9 mouse cellular contexts compared by ENCODE assay signal in the genomic region with DNA sequence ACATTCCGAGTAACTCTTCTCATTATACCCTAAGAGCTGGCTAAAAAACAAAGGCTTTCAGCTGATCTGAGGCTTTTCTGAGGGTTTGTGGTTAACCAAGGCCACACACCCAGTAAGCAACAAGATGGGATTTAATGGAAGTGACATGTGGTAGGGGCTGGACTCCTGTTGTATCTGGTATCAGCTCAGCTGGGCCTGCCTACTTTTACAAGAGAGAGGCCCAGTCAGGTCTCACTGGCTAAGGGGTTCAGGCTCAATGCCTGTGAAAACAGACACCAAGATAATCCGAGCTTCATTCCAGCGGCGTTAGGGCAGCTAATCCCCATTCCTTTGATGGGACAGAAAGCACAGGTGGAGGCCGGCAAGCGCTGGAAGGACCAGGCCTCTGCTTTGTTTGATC.
DNase-seq lines count a peak whose midpoint lies in the region; ATAC-seq and TF ChIP-seq lines count a peak whose summit lies in the region.
"Had no signal": no experiment of that assay in that cellular context is flagged by ENCODE, and none has a peak within 500 bp of the region (broad histone marks: within the 10 kb centered on the region; RNA-seq: fewer than 3 reads in every experiment).

No protein-coding gene starts in this region.

- H3K27ac ChIP-seq in kidney, embryonic 16.5 days (ENCODE audit: low read length): peak overlapping the region; percentile 71
- H3K27ac ChIP-seq in intestine, embryonic 15.5 days: peak overlapping the region; percentile 78
- H3K27ac ChIP-seq in forebrain, embryonic 12.5 days: no peak overlapping the region

- no peak for DNase-seq in kidney, adult 8-10 months
- peak; percentile 32 for DNase-seq in embryo, embryonic 11 days
- DNase-seq in layer of hippocampus, adult 9-11 months: no peak
- DNase-seq: gastrocnemius, postnatal 14 days had no signal

- peaks cover 26% of the 10 kb centered on the region for H3K4me1 ChIP-seq in kidney, embryonic 16.5 days (ENCODE audit: insufficient read depth, low read length)
- peaks cover 26% of the 10 kb centered on the region; the same call in 1 of the 2 replicates for H3K4me1 ChIP-seq in intestine, embryonic 15.5 days (replicated peaks)
- peaks cover 7% of the 10 kb centered on the region for H3K4me1 ChIP-seq in forebrain, embryonic 12.5 days

- no peak overlapping the region for H3K4me3 ChIP-seq in kidney, embryonic 16.5 days (ENCODE audit: low read length)
- no peak overlapping the region for H3K4me3 ChIP-seq in intestine, embryonic 15.5 days (replicated peaks)
- H3K4me3 ChIP-seq in myocyte: no peak overlapping the region
- H3K4me3 ChIP-seq in forebrain, embryonic 12.5 days (replicated peaks): no peak overlapping the region

- 37% methylated on average over 6 of the region's 6 CpGs for WGBS in kidney, embryonic 16.5 days
- WGBS in intestine, embryonic 15.5 days: 34% methylated on average over 6 of the region's 6 CpGs
- WGBS in forebrain, embryonic 12.5 days: 7% methylated on average over 6 of the region's 6 CpGs

- no peaks in the 10 kb centered on the region for H3K79me2 ChIP-seq in myocyte (ENCODE audit: control insufficient read depth, insufficient read depth)

- peak; percentile 55; the same call in 1 of the 2 replicates for ATAC-seq in kidney, embryonic 16.5 days (ENCODE audit: low FRiP score, low TSS enrichment)
- peak; percentile 69 for ATAC-seq in intestine, embryonic 15.5 days
- no peak for ATAC-seq in cerebellum, adult (ENCODE audit: insufficient number of reproducible peaks, low FRiP score, low TSS enrichment)
- ATAC-seq in forebrain, embryonic 12.5 days (ENCODE audit: low FRiP score): no peak

- H3K27me3 ChIP-seq in kidney, embryonic 16.5 days (ENCODE audit: insufficient read depth, low read length): no peaks in the 10 kb centered on the region
- H3K27me3 ChIP-seq in intestine, embryonic 15.5 days (replicated peaks): no peaks in the 10 kb centered on the region
- peaks cover 11% of the 10 kb centered on the region for H3K27me3 ChIP-seq in myocyte (ENCODE audit: control insufficient read depth, insufficient read depth, insufficient read length)
- H3K27me3 ChIP-seq in forebrain, embryonic 12.5 days: no peaks in the 10 kb centered on the region

- no peaks in the 10 kb centered on the region for H3K9me3 ChIP-seq in kidney, embryonic 16.5 days (ENCODE audit: low read length)
- no peaks in the 10 kb centered on the region for H3K9me3 ChIP-seq in intestine, embryonic 15.5 days
- no peaks in the 10 kb centered on the region for H3K9me3 ChIP-seq in forebrain, embryonic 12.5 days

- no peak overlapping the region for H3ac ChIP-seq in myocyte (ENCODE audit: control insufficient read depth, insufficient read length)

- no peak for TF ChIP-seq POLR2A in myocyte (IDR thresholded peaks at IDR 0.05; ENCODE audit: insufficient read length, low read depth)

- H3K9ac ChIP-seq in kidney, embryonic 16.5 days (replicated peaks; ENCODE audit: low read length): no peak overlapping the region
- H3K9ac ChIP-seq in intestine, embryonic 15.5 days: no peak overlapping the region
- H3K9ac ChIP-seq in forebrain, embryonic 12.5 days: no peak overlapping the region

- no peaks in the 10 kb centered on the region for H3K36me3 ChIP-seq in kidney, embryonic 16.5 days (ENCODE audit: insufficient read depth, low read length)
- no peaks in the 10 kb centered on the region for H3K36me3 ChIP-seq in intestine, embryonic 15.5 days
- no peaks in the 10 kb centered on the region for H3K36me3 ChIP-seq in myocyte (ENCODE audit: control insufficient read depth, insufficient read depth)
- H3K36me3 ChIP-seq in forebrain, embryonic 12.5 days (replicated peaks): no peaks in the 10 kb centered on the region

- H3K4me2 ChIP-seq in kidney, embryonic 16.5 days (replicated peaks; ENCODE audit: low read depth, low read length): no peak overlapping the region
- no peak overlapping the region for H3K4me2 ChIP-seq in intestine, embryonic 15.5 days (replicated peaks)
- peak overlapping the region; percentile 43 for H3K4me2 ChIP-seq in myocyte (ENCODE audit: low read depth)
- H3K4me2 ChIP-seq in forebrain, embryonic 12.5 days: no peak overlapping the region

TF ChIP-seq in myocyte, 11 proteins besides CTCF, POLR2A, EP300 and RAD21:
- TF ChIP-seq TCF3 (IDR thresholded peaks at IDR 0.05; ENCODE audit: insufficient read length, low read depth): no peak
- TF ChIP-seq MYOD1 (IDR thresholded peaks at IDR 0.05; ENCODE audit: control insufficient read depth in 1 of 3, insufficient read length in 2 of 3, low read depth in 2 of 3): peak in 2 of 3 experiments; percentile 25 to 71
- peak in 2 of 3 experiments; percentile 22 to 55 for TF ChIP-seq MYOG (IDR thresholded peaks at IDR 0.05; ENCODE audit: control insufficient read depth in 1 of 3, insufficient read depth in 1 of 3, insufficient read length in 2 of 3, low read depth in 2 of 3)

Comparison
In these comparisons a context has a peak if more than half of its experiments do, and no peak if none do; other contexts are left out.
1. ATAC-seq: peak in kidney, embryonic 16.5 days (single experiment) and intestine, embryonic 15.5 days (single experiment); none in cerebellum, adult (single experiment) and forebrain, embryonic 12.5 days (single experiment).